11 mouse cellular contexts compared by ENCODE assay signal in the genomic region with DNA sequence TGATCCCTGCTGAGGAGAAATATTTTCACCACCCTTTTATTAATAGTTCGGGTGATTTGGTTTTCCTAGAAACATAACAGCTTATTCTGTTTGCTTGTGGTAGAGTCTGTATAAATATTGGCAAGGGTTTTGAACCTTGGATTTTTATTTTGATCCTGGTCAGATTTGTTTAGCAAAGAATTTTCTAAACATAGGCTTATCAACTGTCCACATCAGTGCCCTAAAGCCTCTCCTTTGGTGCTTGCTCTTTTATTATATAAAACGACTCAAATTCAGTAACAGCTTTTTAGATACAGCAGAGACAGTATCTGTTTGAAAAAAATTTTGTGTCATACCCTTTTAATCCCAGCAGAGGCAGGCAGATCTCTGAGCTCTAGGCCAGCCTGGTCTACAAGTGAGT. TPM values are rescaled to one million over a fixed set of nuclear protein-coding genes. Genes with fewer than 3 reads are reported as not detected.
A peak's percentile ranks its signal among the peaks of the same experiment; 100 is the strongest.
DNase-seq lines count a peak whose midpoint lies in the region; ATAC-seq and TF ChIP-seq lines count a peak whose summit lies in the region.
"Had no signal": no experiment of that assay in that cellular context is flagged by ENCODE, and none has a peak within 500 bp of the region (broad histone marks: within the 10 kb centered on the region; RNA-seq: fewer than 3 reads in every experiment).

No protein-coding gene starts in this region.

- TF ChIP-seq RAD21 in MEL (IDR thresholded peaks at IDR 0.05; ENCODE audit: low read depth, low read length) = no peak

- peak overlapping the region; percentile 64 for H3K4me2 ChIP-seq in intestine, embryonic 14.5 days (ENCODE audit: low read length)
- H3K4me2 ChIP-seq in intestine, embryonic 16.5 days (ENCODE audit: low read depth, low read length) = no peak overlapping the region
- H3K4me2 ChIP-seq in hindbrain, embryonic 15.5 days = peak overlapping the region; percentile 69
- H3K4me2 ChIP-seq in midbrain, embryonic 11.5 days = peak overlapping the region; percentile 74; the same call in 1 of the 2 replicates

- no peak for DNase-seq in intestine, embryonic 14.5 days (ENCODE audit: low spot score)
- DNase-seq in MEL (ENCODE audit: low read depth, low spot score) = peak; percentile 16
- no peak for DNase-seq in midbrain, embryonic 11.5 days (ENCODE audit: low spot score, missing footprints)
- DNase-seq in left cerebral cortex, adult 18-20 months (ENCODE audit: low spot score in 2 of 2) = no peak
- DNase-seq in ovary, postnatal 10 days (ENCODE audit: low spot score) = no peak
- DNase-seq in adrenal gland, postnatal 25 days = no peak
- DNase-seq: left cerebral cortex, postnatal 4 days; retina, postnatal 1 day had no signal

- no peak overlapping the region for H3K9ac ChIP-seq in intestine, embryonic 14.5 days (ENCODE audit: low read length)
- H3K9ac ChIP-seq in intestine, embryonic 16.5 days (ENCODE audit: low read depth, low read length) = no peak overlapping the region
- H3K9ac ChIP-seq in MEL (ENCODE audit: control insufficient read depth, low read depth, low read length, poor library complexity, severe bottlenecking) = peak overlapping the region; percentile 87; the same call in 1 of the 2 replicates
- H3K9ac ChIP-seq in hindbrain, embryonic 15.5 days = no peak overlapping the region
- H3K9ac ChIP-seq in midbrain, embryonic 11.5 days (ENCODE audit: low read length) = no peak overlapping the region

- peaks cover 32% of the 10 kb centered on the region for H3K36me3 ChIP-seq in intestine, embryonic 14.5 days (ENCODE audit: control insufficient read depth, insufficient read depth, low read length)
- peaks cover 2% of the 10 kb centered on the region; the same call in 1 of the 2 replicates for H3K36me3 ChIP-seq in intestine, embryonic 16.5 days (ENCODE audit: control insufficient read depth, insufficient read depth, low read length)
- H3K36me3 ChIP-seq in MEL (ENCODE audit: control insufficient read depth in 1 of 2, insufficient read depth in 2 of 2, low read length in 2 of 2) = peaks cover 0 to 16% of the 10 kb centered on the region in 2 experiments; a peak in 2 of 4 replicates
- peaks cover 10% of the 10 kb centered on the region for H3K36me3 ChIP-seq in hindbrain, embryonic 15.5 days
- 0 out of 2 replicates have a peak, but pooled peaks cover 2% of the 10 kb centered on the region for H3K36me3 ChIP-seq in midbrain, embryonic 11.5 days (ENCODE audit: control insufficient read depth, insufficient read depth, low read length)

- H3K4me3 ChIP-seq in intestine, embryonic 14.5 days (ENCODE audit: low read depth, low read length) = peak overlapping the region; percentile 83; the same call in 1 of the 2 replicates
- no peak overlapping the region for H3K4me3 ChIP-seq in intestine, embryonic 16.5 days (ENCODE audit: low read length)
- peak overlapping the region in 1 of 2 experiments; percentile 53; a peak in 2 of 4 replicates for H3K4me3 ChIP-seq in MEL (ENCODE audit: control insufficient read depth in 1 of 2, insufficient read depth in 1 of 2, low read depth in 2 of 2, low read length in 2 of 2)
- H3K4me3 ChIP-seq in hindbrain, embryonic 15.5 days = 0 out of 2 replicates have a peak overlapping the region, but pooled peaks have one; percentile 86
- H3K4me3 ChIP-seq in midbrain, embryonic 11.5 days (ENCODE audit: low read depth, low read length) = no peak overlapping the region

- no peak overlapping the region for H3K27ac ChIP-seq in intestine, embryonic 14.5 days (ENCODE audit: low read depth)
- no peak overlapping the region for H3K27ac ChIP-seq in intestine, embryonic 16.5 days (ENCODE audit: low read length)
- no peak overlapping the region for H3K27ac ChIP-seq in MEL (ENCODE audit: control insufficient read depth, low read depth, low read length)
- no peak overlapping the region for H3K27ac ChIP-seq in hindbrain, embryonic 15.5 days (replicated peaks)
- H3K27ac ChIP-seq in midbrain, embryonic 11.5 days (ENCODE audit: low read depth, low read length) = no peak overlapping the region

- peaks cover 12% of the 10 kb centered on the region for H3K79me2 ChIP-seq in MEL (ENCODE audit: control insufficient read depth, insufficient read depth, low read length, poor library complexity)

- no peak for TF ChIP-seq CTCF in MEL (IDR thresholded peaks at IDR 0.05 in 2 of 3, conservative IDR thresholded peaks at IDR 0.05 in 1 of 3; ENCODE audit: control insufficient read depth in 1 of 3, insufficient read depth in 1 of 3, low read depth in 2 of 3, low read length in 3 of 3, poor library complexity in 1 of 3, severe bottlenecking in 1 of 3)

- TF ChIP-seq EP300 in MEL (IDR thresholded peaks at IDR 0.05; ENCODE audit: low read depth in 1 of 2, low read length in 2 of 2) = no peak

- H3K27me3 ChIP-seq in intestine, embryonic 14.5 days (replicated peaks; ENCODE audit: control insufficient read depth, insufficient read depth, low read length) = no peaks in the 10 kb centered on the region
- no peaks in the 10 kb centered on the region for H3K27me3 ChIP-seq in intestine, embryonic 16.5 days (replicated peaks; ENCODE audit: control insufficient read depth, insufficient read depth, low read length)
- H3K27me3 ChIP-seq in MEL (ENCODE audit: control insufficient read depth in 1 of 2, insufficient read depth in 2 of 2, low read length in 2 of 2) = no peaks in the 10 kb centered on the region
- H3K27me3 ChIP-seq in hindbrain, embryonic 15.5 days = no peaks in the 10 kb centered on the region
- H3K27me3 ChIP-seq in midbrain, embryonic 11.5 days (ENCODE audit: control insufficient read depth, insufficient read depth, low read length) = no peaks in the 10 kb centered on the region
- H3K27me3 ChIP-seq: heart, embryonic 12.5 days had no signal

- no peak for ATAC-seq in intestine, embryonic 14.5 days (replicated peaks; ENCODE audit: low FRiP score, low TSS enrichment, low read depth)
- no peak for ATAC-seq in intestine, embryonic 16.5 days
- ATAC-seq in hindbrain, embryonic 15.5 days (ENCODE audit: low FRiP score, low read depth) = no peak
- ATAC-seq in midbrain, embryonic 11.5 days (ENCODE audit: low FRiP score) = no peak

- peaks cover 8% of the 10 kb centered on the region; the same call in 1 of the 2 replicates for H3K4me1 ChIP-seq in intestine, embryonic 14.5 days (replicated peaks; ENCODE audit: control insufficient read depth, insufficient read depth, low read length)
- H3K4me1 ChIP-seq in intestine, embryonic 16.5 days (ENCODE audit: control insufficient read depth, insufficient read depth, low read length) = peaks cover 12% of the 10 kb centered on the region
- H3K4me1 ChIP-seq in MEL (ENCODE audit: control insufficient read depth in 1 of 2, insufficient read depth in 2 of 2, low read length in 2 of 2) = peaks cover 0 to 4% of the 10 kb centered on the region in 2 experiments; a peak in 2 of 4 replicates
- H3K4me1 ChIP-seq in hindbrain, embryonic 15.5 days (replicated peaks) = peaks cover 28% of the 10 kb centered on the region
- peaks cover 12% of the 10 kb centered on the region for H3K4me1 ChIP-seq in midbrain, embryonic 11.5 days (ENCODE audit: control insufficient read depth, insufficient read depth, low read length)

- TF ChIP-seq POLR2A in MEL (IDR thresholded peaks at IDR 0.05; ENCODE audit: control insufficient read depth in 1 of 2, insufficient read depth in 1 of 2, low read depth in 1 of 2, low read length in 2 of 2, poor library complexity in 1 of 2) = no peak

- H3K9me3 ChIP-seq in intestine, embryonic 14.5 days (ENCODE audit: control insufficient read depth, low read length) = no peaks in the 10 kb centered on the region
- H3K9me3 ChIP-seq in intestine, embryonic 16.5 days (ENCODE audit: control insufficient read depth, low read length) = no peaks in the 10 kb centered on the region
- H3K9me3 ChIP-seq in MEL (replicated peaks; ENCODE audit: insufficient read depth, low read length) = no peaks in the 10 kb centered on the region
- no peaks in the 10 kb centered on the region for H3K9me3 ChIP-seq in hindbrain, embryonic 15.5 days
- H3K9me3 ChIP-seq in midbrain, embryonic 11.5 days (ENCODE audit: control insufficient read depth, low read length) = no peaks in the 10 kb centered on the region
- H3K9me3 ChIP-seq: heart, embryonic 12.5 days had no signal

- WGBS in intestine, embryonic 14.5 days = 74% methylated on average over 2 of the region's 2 CpGs
- 72% methylated on average over 2 of the region's 2 CpGs for WGBS in intestine, embryonic 16.5 days
- 79% methylated on average over 2 of the region's 2 CpGs for WGBS in hindbrain, embryonic 15.5 days
- WGBS in midbrain, embryonic 11.5 days = 75% methylated on average over 2 of the region's 2 CpGs

TF ChIP-seq in MEL, 35 proteins besides CTCF, POLR2A, EP300 and RAD21:
- TF ChIP-seq GATA1 (IDR thresholded peaks at IDR 0.05; ENCODE audit: low read depth, low read length) = peak; percentile 31; the same call in 1 of the 2 replicates
- TF ChIP-seq POLR2AphosphoS5 (IDR thresholded peaks at IDR 0.05; ENCODE audit: borderline replicate concordance, low read depth, low read length) = no peak

RNA-seq across cellular contexts. Expression of gene Ttll5, which starts 1.4 kb away (rescaled TPM):
- 13.8 and 17.7 TPM in 2 replicates for polyA plus RNA-seq in intestine, embryonic 14.5 days (2014; fragmentation: Nextera tagmentation; extraction: Ambion mirVana)
- 8.2 and 10.3 TPM in 2 replicates for polyA plus RNA-seq in intestine, embryonic 16.5 days (2015; fragmentation: Nextera tagmentation; extraction: Ambion mirVana)
- total RNA-seq in MEL (2012; rRNA removed) = 7.4 and 9.3 TPM in 2 replicates
- polyA plus RNA-seq in MEL (2012; ENCODE audit: insufficient read depth in 1 of 2, insufficient read length in 2 of 2, low read depth in 1 of 2, low replicate concordance in 2 of 2, missing spikeins in 1 of 2) = 10 to 100 TPM in 1 of 2 experiments, not detected in 1; 18.5 TPM
- polyA plus RNA-seq in hindbrain, embryonic 15.5 days (2015; fragmentation: Nextera tagmentation; extraction: Ambion mirVana) = 11.8 and 12.0 TPM in 2 replicates
- 15.7 and 18.7 TPM in 2 replicates for polyA plus RNA-seq in midbrain, embryonic 11.5 days (2014; fragmentation: Nextera tagmentation; extraction: Ambion mirVana)
- 10 to 100 TPM; 45.0 to 45.2 TPM for total RNA-seq in left cerebral cortex, adult 18-20 months (2021)
- 25.1 and 29.1 TPM in 2 replicates for total RNA-seq in adrenal gland, postnatal 25 days (2021)

RNA-seq across cellular contexts. Expression of gene Erg28, which starts 1.5 kb away (rescaled TPM):
- polyA plus RNA-seq in intestine, embryonic 14.5 days (2014; fragmentation: Nextera tagmentation; extraction: Ambion mirVana) = 122 and 134 TPM in 2 replicates
- polyA plus RNA-seq in intestine, embryonic 16.5 days (2015; fragmentation: Nextera tagmentation; extraction: Ambion mirVana) = 163 TPM in 2 replicates
- 46.0 and 55.6 TPM in 2 replicates for total RNA-seq in MEL (2012; rRNA removed)
- 10 to 100 TPM in 1 of 2 experiments, not detected in 1; 76.3 TPM for polyA plus RNA-seq in MEL (2012; ENCODE audit: insufficient read depth in 1 of 2, insufficient read length in 2 of 2, low read depth in 1 of 2, low replicate concordance in 2 of 2, missing spikeins in 1 of 2)
- polyA plus RNA-seq in hindbrain, embryonic 15.5 days (2015; fragmentation: Nextera tagmentation; extraction: Ambion mirVana) = 98.8 and 110 TPM in 2 replicates
- polyA plus RNA-seq in midbrain, embryonic 11.5 days (2014; fragmentation: Nextera tagmentation; extraction: Ambion mirVana) = 105 and 113 TPM in 2 replicates
- total RNA-seq in left cerebral cortex, adult 18-20 months (2021) = 10 to 100 TPM; 52.1 to 53.4 TPM
- total RNA-seq in adrenal gland, postnatal 25 days (2021) = 53.8 and 60.0 TPM in 2 replicates

Comparison
In these comparisons a context has a peak if more than half of its experiments do, and no peak if none do; other contexts are left out.
1. H3K4me3 ChIP-seq: peak in intestine, embryonic 14.5 days (single experiment) and hindbrain, embryonic 15.5 days (single experiment); none in intestine, embryonic 16.5 days (single experiment) and midbrain, embryonic 11.5 days (single experiment).